Mouse (Mus musculus) brain, embryonic 14.5 days (tissue): ENCODE measurements around the gene Fam110a. TPM values are rescaled to one million over a fixed set of nuclear protein-coding genes. Genes with fewer than 3 reads are reported as not detected.

Experiments
- DNase-seq: peaks from one replicate; pipeline ENCODE4 v3.0.0-alpha.2; 2011; ENCODE audit warnings: low read depth
- CTCF ChIP-seq: fragments of 200-500 bp; IDR thresholded peaks from 2 replicates; pipeline ENCODE4 v1.5.1; 2012; ENCODE audit warnings: inconsistent platforms, mild to moderate bottlenecking, moderate library complexity, borderline replicate concordance; ENCODE audit not compliant: insufficient read depth, insufficient read length; ENCODE audit errors: extremely low read depth
- POLR2A ChIP-seq: fragments of 200-500 bp; IDR thresholded peaks from 2 replicates; pipeline ENCODE4 v1.6.1; 2012; ENCODE audit warnings: mild to moderate bottlenecking, inconsistent platforms, borderline replicate concordance; ENCODE audit not compliant: poor library complexity, insufficient read depth, insufficient read length, severe bottlenecking; ENCODE audit errors: extremely low read depth
- polyA plus RNA-seq: library from polyadenylated mRNA; depleted of rRNA; stranded (reverse); fragments of >200 nt; gene quantifications from 2 replicates; pipeline ENCODE4 v1.2.3, GENCODE M21; 2012; rRNA removed

Fam110a gene
- polyA plus RNA-seq, 1 experiment: 40.1 TPM

DNA sequence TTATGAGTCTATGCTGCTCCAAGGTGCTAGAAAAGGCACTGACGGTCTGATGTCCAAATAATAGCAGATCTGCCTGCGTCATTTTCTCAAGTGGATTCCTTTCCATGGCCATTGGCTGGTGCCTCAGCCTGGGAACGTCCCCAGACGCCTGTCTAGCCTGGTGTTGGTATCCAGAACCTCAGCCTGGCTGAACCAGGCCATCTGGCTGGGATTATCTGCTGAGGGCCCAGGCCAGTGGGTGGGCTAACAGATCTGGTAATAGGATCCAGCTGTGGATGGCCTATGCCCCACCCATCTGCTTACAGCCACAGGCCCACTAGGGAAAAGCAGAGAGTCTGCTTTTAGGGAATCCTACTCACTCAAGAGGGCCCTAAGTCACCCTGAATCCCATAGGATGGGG lies 58.4 kb downstream of the Fam110a start:
- DNase-seq: no peak
- TF ChIP-seq POLR2A (no peak), CTCF (no peak)

DNA sequence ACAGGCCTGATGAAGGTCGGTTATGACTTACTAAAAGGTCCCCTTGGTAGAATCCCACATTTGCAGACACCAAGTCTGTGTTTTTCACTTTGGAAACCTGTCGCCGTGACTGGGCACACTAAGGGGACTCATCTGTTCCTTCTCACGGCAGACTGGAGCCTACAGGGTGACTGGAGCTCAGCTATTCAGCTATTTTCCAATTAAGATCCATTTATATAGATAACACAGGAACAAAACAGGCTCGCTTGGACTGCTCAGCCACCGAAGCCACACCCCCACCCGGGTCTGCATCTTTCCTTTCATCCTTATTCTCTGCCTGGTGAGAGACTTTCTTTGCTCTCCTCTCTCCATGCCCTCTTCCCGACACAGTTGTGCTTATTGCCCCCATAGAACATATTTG lies 59.0 kb downstream of the Fam110a start:
- DNase-seq: no peak
- TF ChIP-seq POLR2A: no peak
- TF ChIP-seq CTCF: no peak

Other genes starting within 250 kb of the Fam110a start
- 52.8 and 55.9 TPM in 2 replicates for gene Psmf1, start 236.0 kb downstream of the Fam110a start, polyA plus RNA-seq
- 0.15 and 0.22 TPM in 2 replicates for gene Rspo4, start 137.3 kb downstream of the Fam110a start, polyA plus RNA-seq
- gene Angpt4, start 69.0 kb downstream of the Fam110a start, polyA plus RNA-seq: 0.06 and 0.12 TPM in 2 replicates
- gene Slc52a3, start 16.3 kb upstream of the Fam110a start, polyA plus RNA-seq: 0.95 and 1.4 TPM in 2 replicates
- 66.5 and 88.8 TPM in 2 replicates for gene Scrt2, start 101.3 kb upstream of the Fam110a start, polyA plus RNA-seq
- 17.9 and 18.5 TPM in 2 replicates for gene Srxn1, start 125.3 kb upstream of the Fam110a start, polyA plus RNA-seq
- gene Tcf15, start 163.3 kb upstream of the Fam110a start, polyA plus RNA-seq: 2.0 and 2.4 TPM in 2 replicates
- gene Csnk2a1, start 246.6 kb upstream of the Fam110a start, polyA plus RNA-seq: 89.5 and 107 TPM in 2 replicates